Mouse (Mus musculus) cerebellum, adult 2 months (tissue): ENCODE measurements around the gene Il15.

Experiments used
- CTCF ChIP-seq: fragments of 200-500 bp; IDR thresholded peaks from 2 replicates; pipeline ENCODE4 v1.5.1; 2011; ENCODE audit warnings: low read depth, mild to moderate bottlenecking, control low read depth, low read length, moderate library complexity, borderline replicate concordance; ENCODE audit not compliant: insufficient read depth
- POLR2A ChIP-seq: fragments of 200-500 bp; IDR thresholded peaks from 2 replicates; pipeline ENCODE4 v1.6.1; 2011; ENCODE audit warnings: low read length, control low read depth, borderline replicate concordance; ENCODE audit not compliant: insufficient read depth

DNA sequence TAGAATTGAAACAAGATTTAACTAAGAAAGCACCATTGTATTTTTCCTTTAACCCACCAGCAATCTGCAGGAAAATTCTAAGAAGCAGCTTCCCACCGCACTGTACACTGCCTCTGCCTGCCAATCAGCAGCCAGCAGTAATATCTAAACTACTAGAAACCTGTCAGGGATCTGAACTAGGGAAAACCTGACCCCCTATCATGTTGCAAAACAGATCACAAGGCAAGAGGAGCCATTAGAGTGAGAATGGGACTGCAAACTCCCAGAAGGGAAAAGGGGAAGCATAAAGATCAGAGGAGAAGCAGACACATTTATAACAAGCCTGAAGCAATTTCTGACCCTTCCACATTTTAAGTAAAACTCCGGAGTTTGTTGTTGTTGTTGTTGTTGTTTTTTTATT lies 2.0 kb downstream of the Il15 start:
- TF ChIP-seq CTCF, result no peak
- no peak for TF ChIP-seq POLR2A
